ENCODE assay signal across 17 mouse cellular contexts in genomic region chr11:88463951-88464350, GRCm38 (mm10).
DNase-seq lines count a peak whose midpoint lies in the region; ATAC-seq lines count a peak whose summit lies in the region.
"Had no signal": no experiment of that assay in that cellular context is flagged by ENCODE, and none has a peak within 500 bp of the region (broad histone marks: within the 10 kb centered on the region; RNA-seq: fewer than 3 reads in every experiment).

No protein-coding gene starts in this region.

- WGBS in hindbrain, embryonic 10.5 days: 93% methylated on average over 6 of the region's 6 CpGs
- WGBS in hindbrain, embryonic 16.5 days: 67% methylated on average over 6 of the region's 6 CpGs
- 56% methylated on average over 6 of the region's 6 CpGs for WGBS in forebrain, embryonic 14.5 days
- 55% methylated on average over 6 of the region's 6 CpGs for WGBS in forebrain, embryonic 16.5 days
- WGBS in midbrain, embryonic 12.5 days: 86% methylated on average over 6 of the region's 6 CpGs

- no peak overlapping the region for H3K9ac ChIP-seq in hindbrain, embryonic 16.5 days (ENCODE audit: low read depth, low read length)
- no peak overlapping the region for H3K9ac ChIP-seq in forebrain, embryonic 14.5 days (ENCODE audit: low read length)
- no peak overlapping the region for H3K9ac ChIP-seq in forebrain, embryonic 16.5 days (replicated peaks; ENCODE audit: low read depth, low read length)
- H3K9ac ChIP-seq in midbrain, embryonic 12.5 days (replicated peaks): no peak overlapping the region
- H3K9ac ChIP-seq: limb, embryonic 13.5 days; liver, embryonic 15.5 days had no signal

- H3K9me3 ChIP-seq in hindbrain, embryonic 10.5 days: no peaks in the 10 kb centered on the region
- H3K9me3 ChIP-seq in hindbrain, embryonic 16.5 days (ENCODE audit: control insufficient read depth, low read length): no peaks in the 10 kb centered on the region
- H3K9me3 ChIP-seq in forebrain, embryonic 14.5 days (replicated peaks; ENCODE audit: control insufficient read depth, low read length): no peaks in the 10 kb centered on the region
- H3K9me3 ChIP-seq in forebrain, embryonic 16.5 days (ENCODE audit: control insufficient read depth, low read length): no peaks in the 10 kb centered on the region
- no peaks in the 10 kb centered on the region for H3K9me3 ChIP-seq in midbrain, embryonic 12.5 days
- H3K9me3 ChIP-seq: limb, embryonic 13.5 days; liver, embryonic 15.5 days; megakaryocyte, embryonic 14.5 days had no signal

- H3K4me3 ChIP-seq in hindbrain, embryonic 10.5 days: no peak overlapping the region
- no peak overlapping the region for H3K4me3 ChIP-seq in hindbrain, embryonic 16.5 days (ENCODE audit: low read length)
- no peak overlapping the region for H3K4me3 ChIP-seq in forebrain, embryonic 14.5 days (ENCODE audit: low read depth, low read length)
- no peak overlapping the region for H3K4me3 ChIP-seq in forebrain, embryonic 16.5 days (replicated peaks; ENCODE audit: low read length)
- H3K4me3 ChIP-seq in midbrain, embryonic 12.5 days: no peak overlapping the region
- H3K4me3 ChIP-seq: erythroblast, embryonic 14.5 days; layer of hippocampus, adult 2 months; limb, embryonic 13.5 days; liver, embryonic 15.5 days; megakaryocyte, embryonic 14.5 days had no signal

- H3K4me2 ChIP-seq in hindbrain, embryonic 16.5 days (ENCODE audit: low read length): no peak overlapping the region
- H3K4me2 ChIP-seq in forebrain, embryonic 14.5 days (ENCODE audit: low read length): no peak overlapping the region
- no peak overlapping the region for H3K4me2 ChIP-seq in forebrain, embryonic 16.5 days (ENCODE audit: low read length)
- no peak overlapping the region for H3K4me2 ChIP-seq in midbrain, embryonic 12.5 days (replicated peaks)
- H3K4me2 ChIP-seq: limb, embryonic 13.5 days; liver, embryonic 15.5 days had no signal

- peaks cover 49% of the 10 kb centered on the region for H3K36me3 ChIP-seq in hindbrain, embryonic 10.5 days
- no peaks in the 10 kb centered on the region for H3K36me3 ChIP-seq in hindbrain, embryonic 16.5 days (ENCODE audit: control insufficient read depth, insufficient read depth, low read length)
- H3K36me3 ChIP-seq in forebrain, embryonic 14.5 days (ENCODE audit: control insufficient read depth, insufficient read depth, low read length): 0 out of 2 replicates have a peak, but pooled peaks cover 2% of the 10 kb centered on the region
- H3K36me3 ChIP-seq in forebrain, embryonic 16.5 days (ENCODE audit: control insufficient read depth, insufficient read depth): no peaks in the 10 kb centered on the region
- H3K36me3 ChIP-seq in midbrain, embryonic 12.5 days: peaks cover 14% of the 10 kb centered on the region
- H3K36me3 ChIP-seq: liver, embryonic 15.5 days had no signal

- no peak for DNase-seq in hindbrain, embryonic 10.5 days (ENCODE audit: low spot score)
- DNase-seq in forebrain, embryonic 14.5 days (ENCODE audit: low spot score): peak; percentile 49
- no peak for DNase-seq in left cerebral cortex, adult 8-10 months (ENCODE audit: low spot score in 2 of 2)
- DNase-seq in cerebellum, adult 11 months: no peak
- DNase-seq: adrenal gland, adult 8-10 months; cerebellum, adult 8-10 months; heart, adult 11 months; lung, postnatal 10 days; thymus, postnatal 25 days had no signal

- peaks cover 85% of the 10 kb centered on the region for H3K4me1 ChIP-seq in hindbrain, embryonic 10.5 days (replicated peaks)
- H3K4me1 ChIP-seq in hindbrain, embryonic 16.5 days (ENCODE audit: control insufficient read depth, insufficient read depth, low read depth, low read length): peaks cover 44% of the 10 kb centered on the region
- peaks cover 47% of the 10 kb centered on the region for H3K4me1 ChIP-seq in forebrain, embryonic 14.5 days (ENCODE audit: control insufficient read depth, insufficient read depth, low read length)
- peaks cover 55% of the 10 kb centered on the region for H3K4me1 ChIP-seq in forebrain, embryonic 16.5 days (replicated peaks; ENCODE audit: control insufficient read depth, insufficient read depth, low read length)
- peaks cover 74% of the 10 kb centered on the region for H3K4me1 ChIP-seq in midbrain, embryonic 12.5 days
- H3K4me1 ChIP-seq: liver, embryonic 15.5 days had no signal

- ATAC-seq in hindbrain, embryonic 16.5 days: no peak
- no peak for ATAC-seq in forebrain, embryonic 14.5 days
- ATAC-seq in forebrain, embryonic 16.5 days: 0 out of 2 replicates have a peak, but pooled peaks have one; percentile 31
- ATAC-seq in midbrain, embryonic 12.5 days (ENCODE audit: low FRiP score, low read depth): no peak

- peak overlapping the region; percentile 81 for H3K27ac ChIP-seq in hindbrain, embryonic 10.5 days
- no peak overlapping the region for H3K27ac ChIP-seq in hindbrain, embryonic 16.5 days (ENCODE audit: low read depth, low read length)
- H3K27ac ChIP-seq in forebrain, embryonic 14.5 days (ENCODE audit: low read depth, low read length): peak overlapping the region; percentile 34; the same call in 1 of the 2 replicates
- peak overlapping the region; percentile 23; the same call in 1 of the 2 replicates for H3K27ac ChIP-seq in forebrain, embryonic 16.5 days (ENCODE audit: low read length)
- peak overlapping the region; percentile 72 for H3K27ac ChIP-seq in midbrain, embryonic 12.5 days (replicated peaks)
- H3K27ac ChIP-seq: layer of hippocampus, adult 2 months; limb, embryonic 13.5 days; liver, embryonic 15.5 days had no signal

- no peaks in the 10 kb centered on the region for H3K27me3 ChIP-seq in hindbrain, embryonic 10.5 days (ENCODE audit: insufficient read depth, poor library complexity, severe bottlenecking)
- H3K27me3 ChIP-seq in hindbrain, embryonic 16.5 days (replicated peaks; ENCODE audit: control insufficient read depth, insufficient read depth, low read length): no peaks in the 10 kb centered on the region
- no peaks in the 10 kb centered on the region for H3K27me3 ChIP-seq in forebrain, embryonic 14.5 days (replicated peaks; ENCODE audit: control insufficient read depth, insufficient read depth, low read length)
- no peaks in the 10 kb centered on the region for H3K27me3 ChIP-seq in forebrain, embryonic 16.5 days (replicated peaks; ENCODE audit: control insufficient read depth, insufficient read depth, low read length)
- no peaks in the 10 kb centered on the region for H3K27me3 ChIP-seq in midbrain, embryonic 12.5 days
- H3K27me3 ChIP-seq: limb, embryonic 13.5 days; liver, embryonic 15.5 days had no signal
